Mouse (Mus musculus) cerebellum, adult (tissue): ENCODE measurements at regions not wholly inside any gene's neighbourhood (a gene's known extent, or its start where the extent isn't known, plus 50 kb on each side); places are given as distances from the start of the nearest gene placed in this dataset.

Source experiments
- ATAC-seq: cut with Nextera tagmentation; 2 replicates; pipeline ENCODE4 v1.9.2; 2017; ENCODE audit warnings: mild to moderate bottlenecking, moderate library complexity, mixed read lengths; ENCODE audit not compliant: insufficient number of reproducible peaks, low FRiP score, low TSS enrichment

DNA sequence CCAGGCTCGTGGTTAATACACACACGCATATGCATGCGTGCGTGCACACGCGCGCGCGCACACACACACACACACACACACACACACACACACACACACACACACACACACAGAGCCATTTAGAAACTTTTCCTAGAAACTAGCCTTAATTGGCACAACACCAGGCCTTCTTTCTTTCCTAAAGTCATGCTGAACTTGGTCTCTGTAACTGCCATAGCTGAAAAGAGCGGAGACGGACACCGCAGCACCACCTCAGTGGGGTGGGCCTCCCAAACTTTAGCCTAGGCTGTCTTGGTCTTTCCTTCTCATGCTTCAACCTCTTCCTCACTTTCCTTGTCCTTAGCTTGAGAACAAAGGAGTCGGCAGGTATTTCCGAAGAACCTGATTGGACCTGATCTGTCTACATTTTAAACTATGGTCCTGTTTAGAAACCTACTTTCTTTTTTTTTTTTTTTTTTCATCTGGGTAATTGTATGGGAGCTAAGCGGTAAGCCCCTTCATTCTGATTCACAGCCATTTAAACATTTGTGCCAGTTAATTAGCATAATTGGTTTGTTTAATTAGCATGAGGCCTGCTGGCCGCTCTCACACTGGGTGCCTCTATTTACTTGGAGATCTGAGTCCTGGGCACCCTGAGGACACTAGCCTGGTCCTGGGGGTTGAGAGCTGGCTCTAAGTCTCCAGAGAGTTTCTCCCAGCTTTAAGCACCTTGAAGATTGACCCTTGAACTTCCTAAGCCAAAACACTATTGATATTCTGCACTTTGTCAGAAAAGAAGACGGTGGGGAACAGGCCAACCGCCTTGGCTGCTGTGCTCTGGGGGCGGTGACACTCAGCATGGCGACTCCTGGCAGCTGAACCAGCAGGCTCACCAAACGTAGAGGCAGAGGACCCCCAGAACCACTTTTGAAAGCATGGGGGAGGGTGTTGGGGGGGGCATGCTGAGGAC is 269.7 kb upstream of the Irx3 start:
- ATAC-seq = no peak

DNA sequence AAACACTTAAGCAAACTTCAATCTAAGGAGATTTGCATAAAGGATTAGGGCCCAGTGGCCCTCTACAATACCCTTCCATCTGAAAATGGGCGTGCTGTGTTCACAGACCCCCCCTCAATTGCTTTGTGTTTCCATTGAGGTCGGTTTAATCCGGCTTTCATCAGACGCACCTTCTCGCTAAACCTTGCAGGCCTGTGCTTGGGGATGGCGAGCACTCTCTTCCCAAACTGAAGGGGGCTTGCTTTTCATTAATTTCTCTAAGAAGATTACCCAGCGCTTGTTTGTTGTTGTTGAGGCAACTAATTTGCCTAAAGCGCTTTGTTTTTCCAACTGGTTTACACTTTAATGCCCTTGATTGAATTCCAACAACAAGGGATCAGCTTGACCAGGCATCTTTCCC is 268.8 kb upstream of the Irx3 start:
- no peak for ATAC-seq

DNA sequence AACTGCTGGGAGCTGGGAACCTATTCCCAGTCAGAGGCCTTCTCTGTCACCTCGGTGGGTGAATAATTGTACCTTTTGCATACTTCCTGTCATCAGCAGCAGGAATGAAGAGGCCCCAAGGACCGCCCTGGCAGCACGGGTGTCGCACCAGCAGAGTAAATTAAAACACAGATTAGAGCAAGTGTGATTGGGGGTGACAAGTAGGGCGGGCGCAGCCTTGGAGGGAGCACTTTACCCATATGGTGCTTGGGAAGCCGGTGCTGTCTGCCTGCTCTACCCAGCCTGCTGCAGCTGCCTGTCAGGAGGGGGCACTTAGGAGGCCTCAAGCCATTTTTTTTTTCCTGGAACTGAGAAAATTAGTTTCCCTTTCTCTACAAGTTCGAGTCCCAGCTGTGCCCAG is 264.6 kb upstream of the Irx3 start:
- ATAC-seq = no peak

DNA sequence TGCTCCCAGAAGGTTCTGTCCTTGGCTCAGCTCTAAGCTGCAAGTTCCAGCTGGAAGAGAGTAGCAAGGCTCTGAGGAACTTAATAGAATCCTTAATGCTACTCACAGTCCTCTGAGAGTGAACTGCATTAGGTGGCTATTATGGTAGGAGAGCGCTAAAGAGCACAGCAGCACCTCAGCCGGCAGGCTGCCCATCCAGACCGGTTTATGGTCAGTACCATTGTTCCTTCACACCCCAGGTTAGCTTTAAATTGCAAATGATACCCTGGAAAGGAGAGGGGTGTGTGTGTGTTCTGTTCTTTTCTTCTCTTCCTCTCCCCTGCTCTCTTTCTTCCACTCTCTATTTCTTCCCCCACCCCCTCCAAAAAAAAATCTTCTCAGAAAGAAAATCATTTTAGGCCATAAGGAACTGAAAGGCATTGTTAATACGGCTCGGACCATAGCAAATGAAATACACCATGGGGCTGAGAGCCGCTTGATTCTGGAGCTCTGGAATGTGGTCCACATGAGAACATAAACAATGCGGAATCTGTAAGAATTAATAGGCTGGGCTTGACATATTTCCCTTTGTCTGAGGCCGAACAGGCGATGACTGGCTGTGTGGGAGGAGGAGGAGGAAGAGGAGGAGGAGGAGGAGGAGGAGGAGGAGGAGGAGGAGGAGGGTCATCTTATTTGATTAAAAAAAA is 263.8 kb upstream of the Irx3 start:
- no peak for ATAC-seq

DNA sequence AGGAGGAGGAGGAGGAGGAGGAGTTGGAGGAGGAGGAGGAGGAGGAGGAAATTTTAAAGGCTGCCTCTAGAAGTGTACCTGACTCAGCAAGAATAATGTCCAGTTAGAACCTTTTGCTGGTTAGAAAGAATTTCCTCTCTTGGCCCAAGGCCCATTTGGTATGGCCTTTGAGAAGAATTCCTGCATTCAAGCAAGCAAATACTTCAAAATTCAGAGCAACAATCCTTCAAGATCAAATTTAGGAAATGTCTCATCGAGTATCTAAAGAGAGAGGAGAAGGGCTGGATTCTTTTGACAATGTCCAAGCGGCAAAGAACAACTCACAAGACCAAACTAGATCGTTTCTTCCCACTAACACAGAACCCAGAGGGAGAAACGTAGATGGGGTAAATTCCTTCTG is 263.1 kb upstream of the Irx3 start:
- no peak for ATAC-seq

DNA sequence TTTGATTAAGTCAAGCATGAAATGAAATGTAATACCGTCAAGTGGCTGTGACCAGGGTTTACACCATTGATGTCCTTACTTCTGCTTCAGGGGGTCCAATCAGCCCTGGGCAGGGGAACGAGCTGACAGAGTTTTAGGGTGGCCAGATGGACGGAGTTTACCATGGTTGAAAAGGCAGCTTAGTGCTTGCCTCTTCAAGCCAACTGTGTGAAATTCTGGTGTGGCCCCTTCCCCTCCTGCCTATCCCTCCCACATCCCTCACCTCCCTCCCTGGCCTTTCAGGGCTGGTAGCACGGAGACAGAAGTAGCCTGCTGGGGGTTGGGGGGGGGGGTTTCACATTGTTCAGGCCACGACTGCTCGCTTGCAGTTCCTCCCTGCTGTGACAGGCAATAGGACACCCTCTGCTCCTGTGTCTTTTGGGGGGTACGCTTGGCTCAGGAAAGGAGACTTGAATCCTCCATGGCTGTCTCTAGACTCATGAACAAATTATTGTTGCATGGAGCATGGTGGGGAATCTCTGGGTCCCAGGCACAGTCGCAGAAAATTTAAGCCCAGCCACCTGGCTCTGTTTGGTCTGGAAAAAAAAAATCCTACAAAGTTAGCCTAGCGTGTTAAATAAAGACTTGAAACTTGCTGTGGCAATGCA is 262.4 kb upstream of the Irx3 start:
- ATAC-seq = no peak

DNA sequence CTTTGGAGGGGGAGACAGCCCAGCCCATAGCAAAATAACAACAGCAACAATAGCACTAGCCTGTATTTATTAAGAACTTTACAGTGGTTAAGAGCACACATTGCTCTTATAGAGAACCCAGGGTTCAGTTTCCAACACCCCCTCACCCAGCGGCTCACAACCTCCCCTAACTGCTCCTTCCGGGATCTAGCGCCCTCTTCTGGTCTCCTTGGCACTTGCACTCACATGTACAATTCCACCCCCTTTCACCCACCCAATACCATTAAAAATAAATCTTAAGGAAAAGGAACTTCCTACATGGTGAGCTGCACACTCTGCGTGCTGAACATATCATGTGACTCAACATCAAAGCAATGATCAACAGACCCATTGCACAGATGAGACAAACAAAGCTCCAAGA is 261.5 kb upstream of the Irx3 start:
- no peak for ATAC-seq

DNA sequence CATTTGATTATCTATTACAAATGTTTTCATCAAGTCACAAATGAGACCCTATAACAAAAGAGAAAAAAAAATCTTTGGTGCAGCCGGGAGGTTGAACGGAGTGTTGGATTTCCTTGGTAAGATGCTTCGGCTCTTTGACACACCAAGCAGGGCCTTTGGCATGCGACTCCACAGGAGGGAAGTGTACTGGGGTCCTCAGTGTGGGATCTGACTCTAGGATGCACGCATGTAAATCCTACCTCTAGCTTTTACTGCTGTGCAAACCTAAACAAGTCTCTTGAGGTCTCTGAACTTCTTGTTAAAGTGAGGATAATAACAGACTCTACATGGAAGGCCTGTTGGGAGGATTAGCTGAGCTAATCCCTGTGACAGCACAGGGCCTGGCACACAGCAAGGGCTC is 257.6 kb upstream of the Irx3 start:
- no peak for ATAC-seq

DNA sequence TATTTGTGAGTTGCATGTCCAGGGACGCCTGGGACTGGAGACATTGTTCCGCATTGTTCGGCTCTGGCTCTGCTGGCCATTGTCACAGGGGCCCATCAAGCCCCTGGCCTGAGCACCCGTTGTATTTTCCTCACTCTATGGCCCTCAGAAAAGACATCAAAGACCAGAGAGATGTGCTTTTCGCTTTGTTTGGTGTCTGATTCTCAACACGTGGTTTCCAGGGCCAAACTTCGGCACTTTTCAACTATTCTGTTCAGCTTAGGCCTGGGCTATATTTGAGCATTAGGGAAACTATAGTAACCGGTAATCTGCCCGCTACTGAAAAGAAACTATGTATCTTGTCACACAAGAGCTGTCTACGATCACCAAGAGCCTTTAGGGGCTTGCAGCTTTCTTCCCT is 257.1 kb upstream of the Irx3 start:
- ATAC-seq = no peak

DNA sequence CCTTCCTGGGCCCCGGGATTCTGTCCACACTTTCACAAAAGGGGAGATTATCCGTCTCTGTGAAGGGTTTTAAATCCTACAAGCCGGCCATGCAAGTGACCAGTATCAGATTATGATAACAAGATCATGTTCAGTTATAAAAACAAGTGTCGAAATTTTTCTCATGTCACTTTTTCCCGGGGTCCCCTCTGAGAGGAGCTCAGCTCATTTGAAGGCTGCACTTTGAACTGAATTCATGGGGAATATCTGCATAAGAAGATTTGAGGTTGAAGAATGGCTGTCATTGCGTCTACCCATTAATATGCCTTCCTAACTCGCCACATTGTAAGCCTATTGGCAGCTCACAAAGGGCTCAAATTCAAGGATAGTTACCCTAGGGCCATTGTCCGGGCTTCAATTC is 256.0 kb upstream of the Irx3 start:
- ATAC-seq = no peak

DNA sequence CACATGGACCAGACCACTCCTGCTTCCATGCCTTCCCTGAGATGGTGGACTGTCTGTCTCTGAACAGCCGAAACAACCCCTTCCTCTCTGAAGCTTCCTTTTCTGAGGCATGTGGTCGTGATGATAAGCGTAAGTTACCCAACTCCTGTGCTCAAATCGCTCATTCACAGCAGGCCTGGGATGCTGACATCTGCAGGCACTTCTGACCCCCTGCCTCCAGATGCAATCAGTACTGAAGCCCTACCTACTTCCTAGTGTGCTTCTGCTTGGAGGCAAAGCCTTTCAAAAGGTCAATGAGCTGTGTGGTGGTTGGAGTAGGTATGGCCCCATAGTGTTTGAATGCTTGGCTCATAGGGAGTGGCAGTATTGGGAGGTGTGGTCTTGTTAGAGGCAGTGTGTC is 253.7 kb upstream of the Irx3 start:
- ATAC-seq = no peak

DNA sequence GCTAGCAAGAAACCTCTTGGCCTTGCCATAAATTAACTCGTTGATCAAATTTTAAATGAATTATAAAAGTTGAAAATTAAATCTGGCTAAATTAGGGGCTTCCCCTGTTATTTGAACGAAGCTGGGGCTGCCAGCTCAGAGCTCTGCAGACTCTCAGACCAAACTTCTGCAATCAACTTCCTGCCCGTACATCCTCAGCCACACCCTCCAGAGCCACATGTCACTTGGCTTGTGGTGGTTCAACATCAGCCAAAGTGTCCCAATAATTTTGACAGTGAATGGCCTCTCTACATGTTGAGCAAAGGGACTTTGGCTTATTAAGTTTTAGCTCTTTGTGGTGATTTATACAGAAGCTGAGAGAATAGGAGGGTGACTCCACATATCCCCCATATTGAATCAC is 242.8 kb upstream of the Irx3 start:
- no peak for ATAC-seq

DNA sequence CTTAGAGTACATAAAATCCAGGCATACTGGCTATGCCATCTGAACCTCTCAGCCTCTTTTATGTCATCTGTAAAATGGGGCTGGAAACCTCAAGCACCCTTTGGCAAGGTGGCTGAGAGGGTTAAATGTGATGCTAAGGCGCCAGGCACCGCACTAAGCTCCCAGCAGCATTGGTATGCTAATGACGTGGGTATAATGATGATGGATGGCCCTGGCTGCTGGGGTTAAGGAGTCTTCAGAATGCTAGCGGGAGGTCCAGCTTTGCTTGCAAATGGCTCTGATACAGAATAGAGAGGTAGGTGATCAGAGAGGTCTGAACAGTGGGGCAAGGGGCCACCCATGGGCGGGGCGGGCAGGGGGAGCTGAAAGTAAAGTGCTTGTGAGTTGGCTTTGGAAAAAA is 241.1 kb upstream of the Irx3 start:
- ATAC-seq = no peak

DNA sequence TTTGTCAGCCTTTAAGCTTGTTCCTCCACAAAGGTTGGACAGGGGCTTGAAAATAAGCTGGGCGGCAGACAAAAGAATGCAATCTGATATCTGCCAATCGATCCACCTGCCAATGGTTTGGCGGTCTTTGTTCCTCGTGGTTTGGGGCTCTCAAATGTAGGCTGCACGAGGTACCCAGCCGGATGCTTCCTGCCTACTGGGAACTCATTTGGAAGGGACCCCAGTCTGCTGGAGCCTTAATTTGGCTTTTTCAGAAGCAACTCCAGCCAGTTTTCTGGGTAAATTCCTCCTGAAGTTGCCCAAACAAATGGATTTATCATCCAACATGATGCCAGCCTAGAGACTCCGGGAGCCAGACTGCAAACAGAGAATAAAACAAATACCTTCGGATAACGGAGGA is 228.1 kb upstream of the Irx3 start:
- no peak for ATAC-seq

DNA sequence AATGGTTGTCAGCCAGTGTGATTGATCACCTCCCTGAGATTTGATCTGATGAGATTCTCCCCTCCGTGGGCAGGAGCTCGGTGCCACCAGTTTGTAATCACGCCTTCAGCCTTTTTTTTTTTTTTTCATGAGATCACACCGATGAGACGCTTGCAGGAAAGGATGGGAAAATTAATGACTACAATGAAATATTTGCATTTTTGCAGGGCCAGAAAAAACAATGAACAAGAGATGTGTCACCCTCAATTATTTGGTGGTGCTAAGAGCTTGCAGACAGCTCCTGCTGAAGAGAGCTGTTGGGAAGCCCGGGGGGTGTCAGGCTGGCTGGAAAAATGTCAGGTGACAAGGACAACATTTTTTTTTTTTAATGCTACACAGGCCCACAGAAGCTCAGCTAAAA is 227.6 kb upstream of the Irx3 start:
- ATAC-seq = no peak

DNA sequence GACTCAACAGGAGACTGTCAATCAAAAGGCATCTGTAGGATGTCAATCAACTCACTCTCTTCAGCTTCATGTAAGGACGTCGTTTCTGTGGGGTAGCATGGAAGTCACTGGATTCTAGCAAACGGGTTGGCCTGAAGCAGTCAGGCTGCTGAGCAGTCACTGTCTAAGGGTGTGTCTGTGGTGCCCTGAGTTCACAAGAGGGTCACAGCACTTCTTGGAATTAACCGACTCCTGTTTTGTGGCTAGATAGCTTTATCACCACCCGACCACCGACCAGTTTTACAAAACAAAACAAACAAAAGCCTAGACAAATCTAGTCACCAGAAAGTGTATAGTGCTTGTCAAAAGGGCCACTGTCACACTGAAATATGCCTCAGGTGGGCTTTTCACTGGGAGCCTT is 226.4 kb upstream of the Irx3 start:
- no peak for ATAC-seq

DNA sequence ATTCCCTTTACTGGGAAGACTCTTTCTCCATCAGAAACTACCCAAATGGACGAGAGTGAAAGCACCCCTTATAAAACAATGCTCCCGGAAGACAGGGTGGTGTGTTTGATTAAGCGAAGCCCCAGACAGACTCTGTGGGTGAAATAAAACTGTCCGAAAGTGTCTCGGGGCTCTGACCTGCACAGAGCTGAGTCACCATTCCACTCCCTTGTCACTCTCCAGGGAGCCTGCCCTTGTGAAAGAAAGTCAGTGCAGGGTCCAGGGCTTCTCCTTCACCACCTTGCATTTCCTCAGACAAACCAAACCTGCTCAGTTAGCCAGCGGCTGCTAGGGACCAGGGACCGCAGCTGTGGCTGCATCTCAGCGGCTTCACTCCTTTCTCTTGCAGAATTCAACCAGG is 222.3 kb upstream of the Irx3 start:
- no peak for ATAC-seq

DNA sequence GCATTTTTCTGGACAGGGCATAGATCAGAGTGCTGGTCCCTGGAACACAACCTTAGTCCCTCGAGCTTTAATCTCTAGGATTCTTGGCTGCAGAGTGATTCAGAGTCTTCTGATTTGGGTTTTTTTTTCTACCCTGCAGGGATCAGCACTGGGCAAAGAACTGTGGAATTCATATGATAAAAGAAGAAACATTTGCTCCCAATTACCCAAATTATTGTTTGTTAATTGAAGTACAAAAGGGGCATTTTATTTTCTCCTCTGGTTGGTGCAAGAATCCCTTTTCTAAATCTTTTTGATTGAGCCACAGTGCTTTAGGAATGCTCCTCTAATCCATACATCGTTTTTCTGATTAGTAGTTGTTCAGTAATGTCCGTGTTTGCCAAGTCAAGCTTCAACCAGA is 219.7 kb upstream of the Irx3 start:
- no peak for ATAC-seq

DNA sequence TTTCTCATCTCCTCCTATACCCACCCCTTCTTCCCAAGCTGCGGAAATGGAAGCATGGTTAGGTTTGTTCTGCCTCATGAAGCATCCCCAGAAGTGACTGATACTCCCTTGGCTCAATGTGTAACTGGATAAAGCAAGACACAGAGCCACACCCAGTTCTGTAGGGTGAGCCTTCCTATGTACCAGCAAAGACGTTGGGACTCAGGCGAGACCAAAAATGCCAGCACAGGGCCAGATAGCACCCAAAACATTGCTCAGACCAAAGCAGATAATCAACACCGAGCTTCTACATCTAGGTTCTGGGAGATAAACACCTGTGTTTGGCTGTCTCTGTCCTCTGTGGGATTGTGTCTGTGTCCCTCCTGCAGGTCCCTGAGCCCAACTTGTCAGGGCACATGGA is 212.8 kb upstream of the Irx3 start:
- no peak for ATAC-seq

DNA sequence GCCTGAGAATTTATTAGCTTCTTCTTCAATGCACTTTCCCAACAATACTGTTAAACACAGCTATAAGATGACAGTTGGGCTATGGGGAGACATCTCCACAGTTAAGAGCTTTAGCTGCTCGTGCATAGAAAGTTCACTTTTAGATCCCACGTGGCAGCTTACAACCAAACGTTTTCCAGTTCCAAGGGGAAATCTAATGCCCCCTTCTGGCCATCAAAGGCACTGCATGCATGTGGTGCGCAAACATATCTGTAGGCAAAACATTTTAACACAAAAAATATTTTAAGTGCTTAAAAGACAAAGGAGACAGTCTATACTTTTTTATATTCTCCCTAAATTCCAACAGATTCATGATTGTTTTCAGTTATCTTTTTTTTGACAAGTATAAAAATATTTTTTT is 211.3 kb upstream of the Irx3 start:
- no peak for ATAC-seq

DNA sequence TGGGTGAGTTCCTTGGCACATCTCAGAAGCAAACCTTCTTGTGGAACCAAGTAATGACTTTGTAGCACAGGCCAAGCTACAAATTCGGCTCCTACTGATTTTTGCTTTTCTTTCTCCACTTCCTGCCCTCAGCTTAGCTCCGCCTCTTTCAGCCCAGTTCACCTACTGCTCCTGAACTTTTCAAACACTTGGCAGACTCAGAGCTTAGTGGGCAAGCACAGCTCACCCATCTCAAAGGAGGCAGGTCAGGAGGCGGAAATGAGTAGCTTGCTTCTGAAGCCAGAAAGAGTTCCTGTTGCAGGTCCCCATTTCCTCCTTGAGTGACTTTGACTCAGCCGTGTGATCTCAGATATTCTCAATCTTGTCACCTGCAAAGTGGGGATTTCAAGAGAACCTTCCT is 208.5 kb upstream of the Irx3 start:
- ATAC-seq = no peak
